Mouse (Mus musculus) myocyte (in vitro differentiated cells): ENCODE results near the gene 0610030E20Rik. TPM values are rescaled to one million over a fixed set of nuclear protein-coding genes. Genes with fewer than 3 reads are reported as not detected.

Source experiments
- H3K27me3 ChIP-seq: one replicate; pipeline ENCODE4 v1.6.1; 2011; ENCODE audit not compliant: control insufficient read depth, insufficient read depth, insufficient read length
- H3K36me3 ChIP-seq: one replicate; pipeline ENCODE4 v1.6.1; 2011; ENCODE audit not compliant: control insufficient read depth, insufficient read depth
- H3K4me2 ChIP-seq: one replicate; pipeline ENCODE4 v1.6.1; 2011; ENCODE audit warnings: low read depth, control low read depth
- H3K4me3 ChIP-seq: one replicate; pipeline ENCODE4 v1.5.1; 2011; ENCODE audit warnings: mild to moderate bottlenecking, control low read depth, moderate library complexity
- H3K79me2 ChIP-seq: one replicate; pipeline ENCODE4 v1.6.1; 2011; ENCODE audit not compliant: control insufficient read depth, insufficient read depth
- H3ac ChIP-seq: one replicate; pipeline ENCODE4 v1.6.1; 2011; ENCODE audit not compliant: control insufficient read depth, insufficient read length
- CEBPB ChIP-seq: IDR thresholded peaks from 2 replicates; pipeline ENCODE4 v1.6.1; 2011; ENCODE audit warnings: mild to moderate bottlenecking, moderate library complexity; ENCODE audit not compliant: poor library complexity, insufficient read depth, severe bottlenecking
- E2F4 ChIP-seq: IDR thresholded peaks from one replicate; pipeline ENCODE4 v1.6.1; 2011; ENCODE audit warnings: mild to moderate bottlenecking, control low read depth, moderate library complexity; ENCODE audit not compliant: insufficient read depth
- MAX ChIP-seq: IDR thresholded peaks from one replicate; pipeline ENCODE4 v1.6.1; 2011; ENCODE audit warnings: low read depth, mild to moderate bottlenecking, control low read depth
- MYOD1 ChIP-seq, 3 experiments: IDR thresholded peaks; one replicate each; pipeline ENCODE4 v1.6.1; 2011; ENCODE audit warnings: control low read depth in 2 of 3, low read depth in 2 of 3, mild to moderate bottlenecking in 2 of 3, moderate library complexity in 1 of 3; ENCODE audit not compliant: insufficient read length in 2 of 3, control insufficient read depth in 1 of 3
- MYOG ChIP-seq, 3 experiments: IDR thresholded peaks; one replicate each; pipeline ENCODE4 v1.6.1; 2011; ENCODE audit warnings: control low read depth in 2 of 3, low read depth in 2 of 3, mild to moderate bottlenecking in 2 of 3; ENCODE audit not compliant: insufficient read length in 2 of 3, control insufficient read depth in 1 of 3, insufficient read depth in 1 of 3
- POLR2A ChIP-seq: IDR thresholded peaks from one replicate; pipeline ENCODE4 v1.6.1; 2011; ENCODE audit warnings: low read depth, mild to moderate bottlenecking, control low read depth, moderate library complexity; ENCODE audit not compliant: insufficient read length
- POLR2AphosphoS2 ChIP-seq: IDR thresholded peaks from one replicate; pipeline ENCODE4 v1.6.1; 2011; ENCODE audit warnings: low read depth, control low read depth; ENCODE audit not compliant: insufficient read length
- REST ChIP-seq: IDR thresholded peaks from one replicate; pipeline ENCODE4 v1.6.1; 2011; ENCODE audit warnings: mild to moderate bottlenecking, control low read depth, moderate library complexity; ENCODE audit not compliant: insufficient read depth, insufficient read length
- SRF ChIP-seq: IDR thresholded peaks from one replicate; pipeline ENCODE4 v1.6.1; 2011; ENCODE audit warnings: low read depth; ENCODE audit not compliant: control insufficient read depth, insufficient read length
- TCF12 ChIP-seq: IDR thresholded peaks from one replicate; pipeline ENCODE4 v1.6.1; 2011; ENCODE audit warnings: mild to moderate bottlenecking, control low read depth; ENCODE audit not compliant: poor library complexity, insufficient read depth, severe bottlenecking
- TCF3 ChIP-seq: IDR thresholded peaks from one replicate; pipeline ENCODE4 v1.6.1; 2011; ENCODE audit warnings: low read depth, control low read depth; ENCODE audit not compliant: insufficient read length
- USF1 ChIP-seq: IDR thresholded peaks from one replicate; pipeline ENCODE4 v1.6.1; 2011; ENCODE audit warnings: low read depth, mild to moderate bottlenecking, control low read depth, moderate library complexity
- polyA plus RNA-seq: library from polyadenylated mRNA; unstranded; fragments of >200 nt; fragmentation: generic; extraction: Trizol; gene quantifications from one replicate; pipeline ENCODE4 v1.2.1, GENCODE M21; 2012; ENCODE audit warnings: missing spikeins

The 0610030E20Rik gene
- 8.0 TPM for polyA plus RNA-seq

DNA sequence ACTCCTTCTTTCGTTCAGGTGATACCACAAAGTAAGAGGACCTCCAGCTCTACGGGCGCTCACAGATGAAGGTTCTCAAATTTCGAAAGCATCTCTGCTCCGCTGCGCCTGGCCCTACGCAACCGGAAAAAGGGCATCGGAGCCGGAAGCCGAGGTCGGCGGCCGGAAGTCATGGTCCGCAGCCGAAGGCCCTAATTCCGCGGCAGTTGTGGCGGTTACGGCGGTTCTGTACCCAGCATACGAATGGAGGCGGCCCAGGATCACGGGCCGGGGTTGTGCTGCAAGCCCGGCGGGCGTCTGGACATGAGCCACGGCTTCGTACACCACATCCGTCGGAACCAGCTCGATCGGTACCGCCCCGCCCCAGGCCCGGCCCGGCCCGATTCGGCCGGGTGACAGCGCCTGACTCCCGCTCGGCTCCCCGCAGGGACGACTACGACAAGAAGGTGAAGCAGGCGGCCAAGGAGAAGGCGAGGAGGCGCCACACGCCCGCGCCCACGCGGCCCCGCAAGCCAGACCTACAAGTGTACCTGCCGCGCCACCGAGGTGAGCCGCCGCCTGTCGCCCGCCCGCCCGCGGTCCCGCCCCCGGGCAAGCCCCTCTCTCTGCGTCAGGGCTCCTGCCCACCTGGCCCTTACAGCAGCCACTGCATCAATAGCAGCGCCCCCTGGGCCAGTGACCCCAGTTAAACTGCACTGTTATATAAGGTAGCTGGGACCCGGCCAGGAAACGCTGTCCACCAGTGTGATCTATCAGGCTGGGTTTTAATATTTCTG is at the start of gene 0610030E20Rik:
Gene 0610030E20Rik, plus strand, starts transcription at position 152 of the 776 bp plus-strand sequence.
- H3ac ChIP-seq = peak within 1 kb of the TSS; percentile 50
- H3K4me2 ChIP-seq = peak within 1 kb of the TSS; percentile 75
- no peaks in the 10 kb centered on the region for H3K27me3 ChIP-seq
- H3K36me3 ChIP-seq = peaks cover 17% of the 10 kb centered on the region
- TF ChIP-seq POLR2A (peak; percentile 79), TCF12 (no peak), TCF3 (no peak), SRF (no peak), MYOG (IDR thresholded peaks at IDR 0.05; ENCODE audit: control insufficient read depth in 1 of 3, insufficient read depth in 1 of 3, insufficient read length in 2 of 3, low read depth in 2 of 3) (no peak), CEBPB (no peak), MAX (no peak), MYOD1 (IDR thresholded peaks at IDR 0.05; ENCODE audit: control insufficient read depth in 1 of 3, insufficient read length in 2 of 3, low read depth in 2 of 3) (no peak), POLR2AphosphoS2 (peak; percentile 61), E2F4 (no peak), REST (no peak)
- peak within 1 kb of the TSS; percentile 53 for H3K4me3 ChIP-seq
- H3K79me2 ChIP-seq = peaks cover 56% of the 10 kb centered on the region

DNA sequence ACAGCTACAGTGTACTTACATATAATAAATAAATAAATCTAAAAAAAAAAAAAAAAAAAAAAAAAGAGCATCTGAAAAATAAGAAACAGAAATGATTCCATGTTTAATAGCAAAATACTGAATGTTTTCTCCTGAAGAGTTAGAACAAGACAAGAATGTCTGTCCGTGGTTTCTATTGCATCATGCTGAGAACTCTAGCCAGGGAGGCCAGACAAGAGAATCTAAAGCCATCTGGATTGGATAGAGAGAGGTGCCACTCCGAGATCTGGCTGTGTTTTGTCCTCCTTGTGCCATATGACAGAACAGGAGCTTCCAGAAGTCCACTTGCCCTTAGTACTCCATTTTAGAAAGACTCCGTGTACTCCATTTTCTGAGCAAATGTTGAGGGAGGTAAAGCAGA is 49.3 kb upstream of the 0610030E20Rik start:
- Histone ChIP-seq H3K4me3 (no peak overlapping the region), H3K79me2 (no peaks in the 10 kb centered on the region), H3K27me3 (no peaks in the 10 kb centered on the region), H3ac (no peak overlapping the region), H3K4me2 (no peak overlapping the region), H3K36me3 (no peaks in the 10 kb centered on the region)
- TF ChIP-seq REST (no peak), MYOD1 (IDR thresholded peaks at IDR 0.05; ENCODE audit: control insufficient read depth in 1 of 3, insufficient read length in 2 of 3, low read depth in 2 of 3) (no peak), CEBPB (peak; percentile 78)

DNA sequence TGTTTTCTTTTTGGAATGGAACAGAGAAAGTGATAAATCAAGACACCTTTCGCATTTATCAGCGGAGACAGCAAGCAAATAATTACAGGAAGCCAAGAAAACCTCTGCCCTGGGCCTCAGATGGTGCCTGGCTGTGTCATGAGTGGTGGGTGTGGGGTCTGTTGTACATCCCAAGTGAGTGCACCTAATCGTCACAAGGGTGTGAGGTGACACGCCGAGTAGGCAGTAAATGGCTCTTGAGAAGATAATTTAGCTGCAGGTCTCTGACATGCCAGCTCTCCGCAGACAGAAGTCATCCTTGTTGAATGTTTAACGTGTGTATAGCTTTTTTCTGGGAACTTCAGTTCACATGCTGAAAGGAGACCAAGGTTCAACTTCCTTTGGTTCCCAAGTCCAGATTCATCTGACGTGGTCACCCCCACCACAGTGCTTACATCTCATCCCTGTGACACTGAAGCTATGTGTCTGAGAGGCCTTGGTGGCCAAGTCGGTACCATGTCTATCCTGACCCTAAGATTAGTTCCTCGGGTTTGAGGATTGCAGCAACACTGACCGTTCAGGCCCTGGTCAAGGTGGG is 44.7 kb upstream of the 0610030E20Rik start:
- H3K4me2 ChIP-seq = no peak overlapping the region
- no peak overlapping the region for H3K4me3 ChIP-seq
- no peaks in the 10 kb centered on the region for H3K27me3 ChIP-seq
- no peaks in the 10 kb centered on the region for H3K79me2 ChIP-seq
- H3K36me3 ChIP-seq = no peaks in the 10 kb centered on the region
- H3ac ChIP-seq = no peak overlapping the region
- no peak for TF ChIP-seq MYOD1 (IDR thresholded peaks at IDR 0.05; ENCODE audit: control insufficient read depth in 1 of 3, insufficient read length in 2 of 3, low read depth in 2 of 3)
- TF ChIP-seq POLR2A = no peak
- TF ChIP-seq E2F4 = no peak
- TF ChIP-seq MYOG (IDR thresholded peaks at IDR 0.05; ENCODE audit: control insufficient read depth in 1 of 3, insufficient read depth in 1 of 3, insufficient read length in 2 of 3, low read depth in 2 of 3) = no peak
- TF ChIP-seq MAX = no peak
- TF ChIP-seq TCF3 = no peak
- TF ChIP-seq CEBPB = no peak
- TF ChIP-seq REST = no peak

DNA sequence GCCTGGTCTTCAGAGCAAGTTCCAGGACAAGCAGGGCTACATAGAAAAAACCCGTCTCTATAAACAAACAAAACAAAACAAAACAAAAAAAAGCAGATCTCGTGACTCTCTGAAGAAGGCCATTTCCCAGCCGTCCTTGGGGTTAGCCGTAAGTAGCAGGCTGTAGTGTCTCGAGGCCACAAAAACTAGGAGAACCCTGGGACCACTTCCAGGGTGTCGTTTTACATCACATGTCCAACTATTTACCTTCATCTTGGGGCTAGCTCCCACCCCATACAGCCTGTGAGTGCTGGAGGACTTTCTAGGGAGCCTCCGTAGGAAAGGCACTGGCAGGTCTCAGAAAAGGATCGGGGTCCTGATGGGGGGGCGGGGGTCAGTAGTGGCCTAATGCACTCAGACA is 43.6 kb upstream of the 0610030E20Rik start:
- TF ChIP-seq CEBPB (no peak), SRF (no peak), USF1 (no peak), REST (no peak), MYOG (IDR thresholded peaks at IDR 0.05; ENCODE audit: control insufficient read depth in 1 of 3, insufficient read depth in 1 of 3, insufficient read length in 2 of 3, low read depth in 2 of 3) (no peak), E2F4 (no peak), TCF12 (no peak), POLR2A (no peak), MAX (no peak), MYOD1 (IDR thresholded peaks at IDR 0.05; ENCODE audit: control insufficient read depth in 1 of 3, insufficient read length in 2 of 3, low read depth in 2 of 3) (no peak), TCF3 (no peak), POLR2AphosphoS2 (no peak)
- Histone ChIP-seq H3ac (no peak overlapping the region), H3K27me3 (no peaks in the 10 kb centered on the region), H3K36me3 (no peaks in the 10 kb centered on the region), H3K79me2 (no peaks in the 10 kb centered on the region), H3K4me2 (no peak overlapping the region), H3K4me3 (no peak overlapping the region)

DNA sequence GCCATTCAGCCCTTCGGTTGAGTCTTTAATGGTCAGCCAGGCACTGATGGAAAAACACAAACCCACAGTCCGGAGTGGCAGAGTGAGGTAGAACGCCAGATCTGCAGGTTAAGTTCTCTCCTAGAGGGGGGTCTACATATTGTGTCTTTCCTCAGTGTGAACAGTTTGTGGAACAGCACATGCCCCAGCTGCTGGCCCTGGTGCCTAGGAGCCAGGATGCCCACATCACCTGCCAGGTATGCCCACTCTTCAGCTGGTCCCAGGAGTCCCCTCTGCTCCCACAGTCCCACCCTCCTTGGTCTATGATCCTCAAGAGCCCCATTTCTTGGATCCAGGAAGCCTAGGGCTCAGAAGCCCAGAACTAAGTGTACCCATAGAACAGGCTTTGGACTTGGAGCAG is 34.9 kb upstream of the 0610030E20Rik start:
- Histone ChIP-seq H3K27me3 (no peaks in the 10 kb centered on the region), H3K36me3 (peaks cover 14% of the 10 kb centered on the region), H3K4me2 (no peak overlapping the region), H3K79me2 (no peaks in the 10 kb centered on the region), H3ac (no peak overlapping the region), H3K4me3 (no peak overlapping the region)
- TF ChIP-seq MAX = no peak
- peak; percentile 66 for TF ChIP-seq POLR2AphosphoS2
